Mouse (Mus musculus) MEL (cell line): Measurements from ENCODE around the gene Sgca.

ENCODE experiments used
- CTCF ChIP-seq, 3 experiments: IDR thresholded peaks in 2 of 3; conservative IDR thresholded peaks in 1 of 3; 2 replicates each; pipeline ENCODE4 v1.5.1; 2011 to 2012; ENCODE audit warnings: low read length in 3 of 3, low read depth in 2 of 3, mild to moderate bottlenecking in 2 of 3, improper control_type of control experiment in 1 of 3, inconsistent platforms in 1 of 3, mixed read lengths in 1 of 3, moderate library complexity in 1 of 3; ENCODE audit not compliant: control insufficient read depth in 1 of 3, insufficient read depth in 1 of 3, poor library complexity in 1 of 3, severe bottlenecking in 1 of 3
- GATA1 ChIP-seq: IDR thresholded peaks from 2 replicates; pipeline ENCODE4 v1.6.1; 2011; ENCODE audit warnings: low read depth, low read length, improper control_type of control experiment
- HCFC1 ChIP-seq: IDR thresholded peaks from 2 replicates; pipeline ENCODE4 v1.6.1; 2012; ENCODE audit warnings: low read depth, mild to moderate bottlenecking, inconsistent platforms, low read length, improper control_type of control experiment, moderate library complexity
- MAFK ChIP-seq: IDR thresholded peaks from 2 replicates; pipeline ENCODE4 v1.6.1; 2011; ENCODE audit warnings: low read depth, mild to moderate bottlenecking, low read length, improper control_type of control experiment, borderline replicate concordance
- MAX ChIP-seq: IDR thresholded peaks from 2 replicates; pipeline ENCODE4 v1.6.1; 2011; ENCODE audit warnings: low read length, improper control_type of control experiment
- POLR2A ChIP-seq, 2 experiments: IDR thresholded peaks; 2 replicates each; pipeline ENCODE4 v1.6.1; 2011 to 2012; ENCODE audit warnings: low read length in 2 of 2, mild to moderate bottlenecking in 2 of 2, control low read depth in 1 of 2, improper control_type of control experiment in 1 of 2, low read depth in 1 of 2, moderate library complexity in 1 of 2; ENCODE audit not compliant: control insufficient read depth in 1 of 2, insufficient read depth in 1 of 2, poor library complexity in 1 of 2
- TCF12 ChIP-seq: IDR thresholded peaks from 2 replicates; pipeline ENCODE4 v1.6.1; 2014; ENCODE audit warnings: low read depth, mild to moderate bottlenecking, inconsistent platforms, low read length, improper control_type of control experiment, moderate library complexity

GRCm38 (mm10) chr11:95004136-95004936, 28.2 kb upstream of the Sgca start:
- TF ChIP-seq POLR2A (IDR thresholded peaks at IDR 0.05; ENCODE audit: control insufficient read depth in 1 of 2, insufficient read depth in 1 of 2, low read depth in 1 of 2, low read length in 2 of 2, poor library complexity in 1 of 2) (0 out of 4 replicates have a peak, but pooled peaks of 1 of the 2 experiments have one; percentile 3), HCFC1 (no peak), GATA1 (no peak), CTCF (IDR thresholded peaks at IDR 0.05 in 2 of 3, conservative IDR thresholded peaks at IDR 0.05 in 1 of 3; ENCODE audit: control insufficient read depth in 1 of 3, insufficient read depth in 1 of 3, low read depth in 2 of 3, low read length in 3 of 3, poor library complexity in 1 of 3, severe bottlenecking in 1 of 3) (no peak), MAX (no peak), TCF12 (no peak), MAFK (no peak)
